Mouse (Mus musculus): ENCODE measurements around the gene Stim2. TPM values are rescaled to one million over a fixed set of nuclear protein-coding genes. Genes with fewer than 3 reads are reported as not detected.

Gene Stim2
- polyA plus RNA-seq, 1 experiment = 41.2 TPM

GRCm38 (mm10) chr5:54106669-54107068, 108.4 kb downstream of the Stim2 start:
- Histone ChIP-seq H3K27me3 (ENCODE audit: control insufficient read depth, insufficient read depth, low read length) (no peaks in the 10 kb centered on the region), H3K4me1 (replicated peaks; ENCODE audit: control insufficient read depth, insufficient read depth, low read length) (peaks cover 6% of the 10 kb centered on the region; the same call in 1 of the 2 replicates), H3K4me3 (ENCODE audit: control insufficient read depth, insufficient read depth, low read length) (no peak overlapping the region), H3K36me3 (ENCODE audit: control insufficient read depth, insufficient read depth, low read length) (peaks cover 31% of the 10 kb centered on the region), H3K27ac (ENCODE audit: control insufficient read depth, insufficient read depth, low read length) (no peak overlapping the region)
- no peak for TF ChIP-seq POLR2A (IDR thresholded peaks at IDR 0.05; ENCODE audit: control insufficient read depth, extremely low read depth, insufficient read depth, low read length, poor library complexity)
- no peak for TF ChIP-seq CTCF (IDR thresholded peaks at IDR 0.05; ENCODE audit: borderline replicate concordance, control insufficient read depth, extremely low read depth, insufficient read depth, low read length, poor library complexity)
- DNase-seq = no peak
- 90% methylated on average over 4 of the region's 4 CpGs for WGBS

GRCm38 (mm10) chr5:54107069-54107468, 108.8 kb downstream of the Stim2 start:
- Histone ChIP-seq H3K27ac (ENCODE audit: control insufficient read depth, insufficient read depth, low read length) (no peak overlapping the region), H3K27me3 (ENCODE audit: control insufficient read depth, insufficient read depth, low read length) (no peaks in the 10 kb centered on the region), H3K36me3 (ENCODE audit: control insufficient read depth, insufficient read depth, low read length) (peaks cover 35% of the 10 kb centered on the region), H3K4me3 (ENCODE audit: control insufficient read depth, insufficient read depth, low read length) (no peak overlapping the region), H3K4me1 (replicated peaks; ENCODE audit: control insufficient read depth, insufficient read depth, low read length) (peaks cover 6% of the 10 kb centered on the region; the same call in 1 of the 2 replicates)
- DNase-seq = no peak
- TF ChIP-seq CTCF (IDR thresholded peaks at IDR 0.05; ENCODE audit: borderline replicate concordance, control insufficient read depth, extremely low read depth, insufficient read depth, low read length, poor library complexity) (no peak), POLR2A (IDR thresholded peaks at IDR 0.05; ENCODE audit: control insufficient read depth, extremely low read depth, insufficient read depth, low read length, poor library complexity) (no peak)
- 96% methylated on average over 6 of the region's 6 CpGs for WGBS

DNA sequence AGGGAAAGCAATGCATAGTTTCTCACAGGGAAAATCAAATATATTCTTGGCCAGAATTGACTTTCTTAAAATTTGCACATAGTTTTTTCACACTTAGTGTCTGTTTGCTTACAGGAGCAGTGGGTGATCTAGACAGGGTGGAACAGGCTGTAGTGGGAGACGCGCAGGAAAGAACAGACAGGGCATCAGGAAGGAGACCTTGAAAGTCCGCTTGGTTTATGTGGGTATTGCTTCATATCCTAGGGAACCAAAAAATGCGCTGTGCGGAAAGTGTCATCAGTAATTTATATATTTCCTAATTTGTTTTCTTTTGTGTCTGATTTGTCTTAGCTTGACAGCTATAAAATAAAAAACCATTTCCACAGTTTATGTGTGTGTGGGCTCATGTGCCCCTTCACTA, 110.8 kb downstream of the Stim2 start:
- no peak for TF ChIP-seq POLR2A (IDR thresholded peaks at IDR 0.05; ENCODE audit: control insufficient read depth, extremely low read depth, insufficient read depth, low read length, poor library complexity)
- TF ChIP-seq CTCF (IDR thresholded peaks at IDR 0.05; ENCODE audit: borderline replicate concordance, control insufficient read depth, extremely low read depth, insufficient read depth, low read length, poor library complexity) = no peak
- Histone ChIP-seq H3K4me1 (replicated peaks; ENCODE audit: control insufficient read depth, insufficient read depth, low read length) (0 out of 2 replicates have a peak, but pooled peaks cover 2% of the 10 kb centered on the region), H3K27ac (ENCODE audit: control insufficient read depth, insufficient read depth, low read length) (no peak overlapping the region), H3K4me3 (ENCODE audit: control insufficient read depth, insufficient read depth, low read length) (no peak overlapping the region), H3K27me3 (ENCODE audit: control insufficient read depth, insufficient read depth, low read length) (no peaks in the 10 kb centered on the region), H3K36me3 (ENCODE audit: control insufficient read depth, insufficient read depth, low read length) (peaks cover 32% of the 10 kb centered on the region)
- no peak for DNase-seq
- WGBS = 99% methylated on average over 5 of the region's 5 CpGs

DNA sequence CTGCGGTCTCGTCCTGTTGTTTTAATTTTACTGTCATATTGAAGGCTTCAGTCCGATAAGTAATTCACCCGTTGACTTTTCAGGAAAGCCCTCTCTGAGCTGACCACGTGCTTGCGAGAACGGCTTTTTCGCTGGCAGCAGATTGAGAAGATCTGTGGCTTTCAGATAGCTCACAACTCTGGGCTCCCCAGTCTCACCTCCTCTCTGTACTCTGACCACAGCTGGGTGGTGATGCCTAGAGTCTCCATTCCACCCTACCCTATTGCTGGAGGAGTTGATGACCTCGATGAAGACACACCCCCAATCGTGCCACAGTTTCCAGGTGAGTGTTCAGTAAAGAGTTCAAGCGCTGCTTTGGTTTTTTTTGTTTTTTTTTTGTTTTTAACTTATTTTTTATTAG, 112.5 kb downstream of the Stim2 start:
- Histone ChIP-seq H3K4me3 (ENCODE audit: control insufficient read depth, insufficient read depth, low read length) (no peak overlapping the region), H3K27me3 (ENCODE audit: control insufficient read depth, insufficient read depth, low read length) (no peaks in the 10 kb centered on the region), H3K4me1 (replicated peaks; ENCODE audit: control insufficient read depth, insufficient read depth, low read length) (no peaks in the 10 kb centered on the region), H3K36me3 (ENCODE audit: control insufficient read depth, insufficient read depth, low read length) (peaks cover 23% of the 10 kb centered on the region), H3K27ac (ENCODE audit: control insufficient read depth, insufficient read depth, low read length) (no peak overlapping the region)
- DNase-seq = no peak
- 91% methylated on average over 11 of the region's 11 CpGs for WGBS
- TF ChIP-seq CTCF (IDR thresholded peaks at IDR 0.05; ENCODE audit: borderline replicate concordance, control insufficient read depth, extremely low read depth, insufficient read depth, low read length, poor library complexity) (no peak), POLR2A (IDR thresholded peaks at IDR 0.05; ENCODE audit: control insufficient read depth, extremely low read depth, insufficient read depth, low read length, poor library complexity) (no peak)

DNA sequence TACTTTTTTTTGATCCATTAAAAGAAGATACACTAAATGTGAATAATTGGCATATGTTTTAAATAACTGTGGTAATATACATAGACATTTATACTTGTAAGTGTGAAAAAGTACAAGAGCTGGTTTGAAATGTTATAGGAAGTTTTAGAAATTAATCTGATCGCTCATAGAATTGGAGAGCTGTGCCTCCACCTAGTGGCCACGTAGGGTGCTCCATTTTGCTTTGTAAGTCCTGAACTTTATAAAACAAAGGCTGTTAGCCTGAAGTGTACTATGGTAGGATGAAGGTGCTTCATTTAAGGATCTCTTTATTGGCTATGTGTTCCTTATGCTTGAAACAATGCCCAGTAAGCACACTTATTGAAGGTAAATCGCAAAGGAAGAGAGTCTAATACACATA, 115.0 kb downstream of the Stim2 start:
- 26% methylated on average over 3 of the region's 3 CpGs for WGBS
- H3K27ac ChIP-seq (ENCODE audit: control insufficient read depth, insufficient read depth, low read length) = no peak overlapping the region
- TF ChIP-seq CTCF (IDR thresholded peaks at IDR 0.05; ENCODE audit: borderline replicate concordance, control insufficient read depth, extremely low read depth, insufficient read depth, low read length, poor library complexity) (no peak), POLR2A (IDR thresholded peaks at IDR 0.05; ENCODE audit: control insufficient read depth, extremely low read depth, insufficient read depth, low read length, poor library complexity) (no peak)
- no peak overlapping the region for H3K4me3 ChIP-seq (ENCODE audit: control insufficient read depth, insufficient read depth, low read length)
- no peaks in the 10 kb centered on the region for H3K4me1 ChIP-seq (replicated peaks; ENCODE audit: control insufficient read depth, insufficient read depth, low read length)
- DNase-seq = peak; percentile 62
- H3K36me3 ChIP-seq (ENCODE audit: control insufficient read depth, insufficient read depth, low read length) = peaks cover 47% of the 10 kb centered on the region
- H3K27me3 ChIP-seq (ENCODE audit: control insufficient read depth, insufficient read depth, low read length) = no peaks in the 10 kb centered on the region

- Histone ChIP-seq H3K27ac (ENCODE audit: control insufficient read depth, insufficient read depth, low read length) (no peak overlapping the region), H3K36me3 (ENCODE audit: control insufficient read depth, insufficient read depth, low read length) (peaks cover 47% of the 10 kb centered on the region), H3K4me1 (replicated peaks; ENCODE audit: control insufficient read depth, insufficient read depth, low read length) (no peaks in the 10 kb centered on the region), H3K4me3 (ENCODE audit: control insufficient read depth, insufficient read depth, low read length) (no peak overlapping the region), H3K27me3 (ENCODE audit: control insufficient read depth, insufficient read depth, low read length) (no peaks in the 10 kb centered on the region)
- no peak for DNase-seq
- 98% methylated on average over 10 of the region's 10 CpGs for WGBS
- TF ChIP-seq POLR2A (IDR thresholded peaks at IDR 0.05; ENCODE audit: control insufficient read depth, extremely low read depth, insufficient read depth, low read length, poor library complexity) (no peak), CTCF (IDR thresholded peaks at IDR 0.05; ENCODE audit: borderline replicate concordance, control insufficient read depth, extremely low read depth, insufficient read depth, low read length, poor library complexity) (no peak)
Measured at GRCm38 (mm10) chr5:54116538-54116937, 118.2 kb downstream of the Stim2 start.

Data from thymus, adult 2 months (tissue).